Mouse (Mus musculus): ENCODE measurements around the gene Palm3.

DNA sequence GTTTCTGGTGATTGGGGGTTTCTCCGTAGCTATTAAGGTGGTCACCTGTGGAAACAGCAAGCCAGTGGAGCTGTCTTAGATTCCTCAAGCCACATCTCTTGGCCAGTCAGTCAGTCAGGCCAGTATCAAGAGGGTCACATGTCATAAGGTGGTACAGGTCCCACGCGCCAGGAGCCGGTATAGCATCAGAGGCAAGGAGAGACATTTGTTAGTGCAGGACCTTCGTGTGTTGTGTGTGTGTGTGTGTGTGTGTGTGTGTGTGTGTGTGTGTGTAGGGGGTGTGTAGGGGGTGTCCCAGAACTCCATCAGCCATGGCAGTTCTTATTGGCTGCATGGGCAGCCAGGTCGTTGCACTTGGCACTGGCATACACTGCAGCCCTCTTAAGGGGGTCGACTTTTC lies 46.6 kb downstream of the Palm3 start:
- TF ChIP-seq POLR2A (IDR thresholded peaks at IDR 0.05; ENCODE audit: insufficient read depth, low read depth, low read length): no peak
- TF ChIP-seq CTCF (IDR thresholded peaks at IDR 0.05): no peak
- no peak for TF ChIP-seq EP300 (IDR thresholded peaks at IDR 0.05; ENCODE audit: insufficient read depth, low read depth, low read length)
